Mouse (Mus musculus): ENCODE data around the gene Syt12.

GRCm38 (mm10) chr19:4434999-4435398, 42.2 kb downstream of the Syt12 start:
- TF ChIP-seq CTCF (IDR thresholded peaks at IDR 0.05; ENCODE audit: extremely low read depth, insufficient read depth, insufficient read length, insufficient replicate concordance) = no peak
- no peak for TF ChIP-seq POLR2A (IDR thresholded peaks at IDR 0.05; ENCODE audit: low read depth, low read length)

All from spleen, adult 2 months (tissue).